Mouse (Mus musculus): ENCODE measurements at regions not wholly inside any gene's neighbourhood (a gene's known extent, or its start where the extent isn't known, plus 50 kb on each side); places are given as distances from the start of the nearest gene placed in this dataset.

- no peak for DNase-seq (ENCODE audit: low spot score)
Measured at GRCm38 (mm10) chr13:25333803-25334202, 63.5 kb upstream of the Nrsn1 start.
